Mouse (Mus musculus) Muller cell, postnatal 12 days (primary cell): ENCODE data around the gene Dnph1.
A peak's percentile ranks its signal among the peaks of the same experiment; 100 is the strongest.

Experiments used
- DNase-seq: peaks from one replicate; pipeline ENCODE4 v3.0.0-alpha.2; 2015; ENCODE audit errors: inconsistent ontology term

The Dnph1 gene

GRCm38 (mm10) chr17:46503847-46504638, 7.5 kb downstream of the Dnph1 start:
- DNase-seq, result no peak

- DNase-seq, result no peak
These were observed 9.1 kb downstream of the Dnph1 start for GRCm38 (mm10) chr17:46505617-46506016.

GRCm38 (mm10) chr17:46511059-46511710, 14.7 kb downstream of the Dnph1 start:
- no peak for DNase-seq

- no peak for DNase-seq
These were observed 16.8 kb downstream of the Dnph1 start for GRCm38 (mm10) chr17:46513329-46513728.

- DNase-seq, result no peak
These were observed 23.5 kb downstream of the Dnph1 start for GRCm38 (mm10) chr17:46519971-46520370.

- no peak for DNase-seq
These were observed 24.0 kb downstream of the Dnph1 start for GRCm38 (mm10) chr17:46520385-46520979.

GRCm38 (mm10) chr17:46521174-46521573, 24.7 kb downstream of the Dnph1 start:
- DNase-seq, result no peak

GRCm38 (mm10) chr17:46521963-46522668, 25.6 kb downstream of the Dnph1 start:
- DNase-seq, result no peak

GRCm38 (mm10) chr17:46525065-46525464, 28.6 kb downstream of the Dnph1 start:
- no peak for DNase-seq

- peak; percentile 60 for DNase-seq
These were observed 29.2 kb downstream of the Dnph1 start for GRCm38 (mm10) chr17:46525579-46526307.

- no peak for DNase-seq
These were observed 47.1 kb downstream of the Dnph1 start for GRCm38 (mm10) chr17:46543661-46544060.

GRCm38 (mm10) chr17:46545813-46546564, 49.5 kb downstream of the Dnph1 start, which contains the start of gene Cul9:
TSS of gene Cul9 (minus strand) at chr17:46546388.
- peak; percentile 81 for DNase-seq

- DNase-seq, result no peak
These were observed 50.1 kb downstream of the Dnph1 start for GRCm38 (mm10) chr17:46546591-46546990.

- DNase-seq, result peak; percentile 45
These were observed 50.5 kb downstream of the Dnph1 start for GRCm38 (mm10) chr17:46546995-46547394.

GRCm38 (mm10) chr17:46547923-46548322, 51.4 kb downstream of the Dnph1 start:
- DNase-seq, result no peak

- DNase-seq, result no peak
These were observed 52.2 kb downstream of the Dnph1 start for GRCm38 (mm10) chr17:46548741-46549140.

- DNase-seq, result peak; percentile 57
These were observed 52.7 kb downstream of the Dnph1 start for GRCm38 (mm10) chr17:46549193-46549592.
